Mouse (Mus musculus): Measurements from ENCODE around the gene Plppr2. TPM values are rescaled to one million over a fixed set of nuclear protein-coding genes. Genes with fewer than 3 reads are reported as not detected.

The Plppr2 gene
- 9.3 and 11.9 TPM in 2 replicates for polyA plus RNA-seq (2016; fragmentation: Nextera tagmentation; extraction: Ambion mirVana)

DNA sequence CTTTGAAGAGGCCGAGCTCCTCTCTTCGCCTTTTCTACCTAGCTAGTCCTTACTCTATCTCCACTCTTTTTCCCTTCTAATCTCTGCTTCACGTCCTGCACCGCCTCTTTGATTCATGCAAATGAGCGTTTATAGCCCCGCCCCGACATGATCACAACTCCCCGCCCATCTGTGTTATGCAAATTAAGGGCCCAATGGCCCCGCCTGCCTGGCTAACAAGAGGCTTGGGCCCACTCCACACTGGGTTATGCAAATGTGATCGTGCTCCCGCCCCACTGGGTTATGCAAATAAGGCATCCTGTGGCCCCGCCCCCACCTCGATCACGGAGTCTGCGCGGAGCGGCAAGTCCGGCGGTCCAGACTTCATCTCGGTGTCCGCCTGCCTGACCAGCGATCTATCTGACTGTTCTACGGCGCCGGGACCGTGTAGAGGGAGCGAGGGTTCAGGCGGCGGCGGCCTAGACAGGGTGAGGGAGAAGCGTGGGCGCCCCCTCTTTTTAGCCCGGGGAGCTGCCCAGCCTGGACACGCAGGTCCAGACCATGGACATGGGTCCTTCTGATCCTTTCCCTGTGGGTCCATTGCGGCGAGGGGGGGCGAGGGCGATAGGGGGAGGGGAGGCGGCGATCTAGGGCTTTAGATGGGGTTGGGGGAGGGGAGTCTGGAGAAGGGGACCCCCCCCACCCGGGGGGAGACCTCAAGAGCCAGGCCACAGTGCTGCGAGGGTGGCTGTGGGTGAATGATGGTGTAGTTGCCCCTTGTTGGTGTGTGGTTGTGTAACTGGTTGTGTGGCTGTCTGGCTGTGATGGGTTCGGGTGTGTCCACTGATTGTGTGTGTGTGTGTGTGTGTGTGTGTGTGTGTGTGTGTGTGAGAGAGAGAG, at the start of gene Plppr2:
Gene Plppr2, plus strand, starts transcription at position 342 of the 879 bp plus-strand sequence.
- Histone ChIP-seq H3K36me3 (peaks cover 3% of the 10 kb centered on the region; the same call in 1 of the 2 replicates), H3K9ac (replicated peaks) (peak within 1 kb of the TSS; percentile 63), H3K4me1 (replicated peaks) (no peaks in the 10 kb centered on the region; the same call in 1 of the 2 replicates), H3K4me3 (replicated peaks) (peak within 1 kb of the TSS; percentile 52), H3K9me3 (no peaks in the 10 kb centered on the region), H3K4me2 (peak within 1 kb of the TSS; percentile 68), H3K27ac (no peak within 1 kb of the TSS), H3K27me3 (peaks cover 5% of the 10 kb centered on the region; the same call in 1 of the 2 replicates)
- 3% methylated on average over 43 of the region's 43 CpGs for WGBS
- ATAC-seq (ENCODE audit: insufficient number of reproducible peaks, insufficient read depth, low FRiP score, low TSS enrichment, low read depth), result peak; percentile 95

- Histone ChIP-seq H3K4me3 (replicated peaks) (no peak overlapping the region), H3K27me3 (peaks cover 8% of the 10 kb centered on the region; the same call in 1 of the 2 replicates), H3K36me3 (no peaks in the 10 kb centered on the region), H3K4me1 (replicated peaks) (no peaks in the 10 kb centered on the region), H3K4me2 (no peak overlapping the region), H3K9ac (replicated peaks) (no peak overlapping the region), H3K27ac (no peak overlapping the region), H3K9me3 (no peaks in the 10 kb centered on the region)
- ATAC-seq (ENCODE audit: insufficient number of reproducible peaks, insufficient read depth, low FRiP score, low TSS enrichment, low read depth), result no peak
- WGBS, result 59% methylated on average over 3 of the region's 3 CpGs
These were observed 47.6 kb upstream of the Plppr2 start for GRCm38 (mm10) chr9:21889229-21889628.

DNA sequence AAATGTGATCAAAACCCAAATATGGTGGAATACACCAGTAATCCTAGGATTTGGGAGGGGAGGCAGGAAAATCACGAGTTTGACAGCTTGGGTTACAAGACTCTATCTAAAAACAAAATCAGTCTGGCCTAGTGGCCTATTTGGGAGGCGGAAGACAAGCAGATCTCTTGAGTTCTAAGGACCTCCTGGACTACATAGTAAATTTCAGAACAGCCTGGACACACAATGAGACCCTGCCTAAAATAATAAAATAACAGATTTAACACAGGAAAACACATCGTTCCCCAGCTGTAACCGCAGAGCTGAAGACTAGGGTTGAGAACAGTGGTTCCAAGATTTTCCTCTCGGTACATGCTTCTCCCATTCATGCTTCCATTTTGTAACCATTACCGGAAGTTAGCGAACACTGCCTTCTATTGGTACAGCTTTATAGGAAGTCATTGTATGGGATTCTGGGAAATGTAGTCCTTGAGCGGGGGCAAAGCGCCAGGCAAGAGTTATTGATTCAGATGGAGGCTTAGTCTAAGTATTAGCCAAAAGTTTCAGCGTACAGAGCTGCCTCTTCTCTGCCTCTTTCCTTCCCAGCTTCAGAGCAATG, 35.5 kb upstream of the Plppr2 start:
- WGBS, result 15% methylated on average over 10 of the region's 10 CpGs
- H3K4me1 ChIP-seq (replicated peaks), result no peaks in the 10 kb centered on the region
- H3K4me3 ChIP-seq (replicated peaks), result peak overlapping the region; percentile 36
- peak; percentile 67 for ATAC-seq (ENCODE audit: insufficient number of reproducible peaks, insufficient read depth, low FRiP score, low TSS enrichment, low read depth)
- peaks cover 19% of the 10 kb centered on the region; the same call in 1 of the 2 replicates for H3K27me3 ChIP-seq
- no peak overlapping the region for H3K9ac ChIP-seq (replicated peaks)
- H3K4me2 ChIP-seq, result peak overlapping the region; percentile 53
- no peaks in the 10 kb centered on the region for H3K36me3 ChIP-seq
- H3K27ac ChIP-seq, result no peak overlapping the region
- H3K9me3 ChIP-seq, result peaks cover 5% of the 10 kb centered on the region; the same call in 1 of the 2 replicates

DNA sequence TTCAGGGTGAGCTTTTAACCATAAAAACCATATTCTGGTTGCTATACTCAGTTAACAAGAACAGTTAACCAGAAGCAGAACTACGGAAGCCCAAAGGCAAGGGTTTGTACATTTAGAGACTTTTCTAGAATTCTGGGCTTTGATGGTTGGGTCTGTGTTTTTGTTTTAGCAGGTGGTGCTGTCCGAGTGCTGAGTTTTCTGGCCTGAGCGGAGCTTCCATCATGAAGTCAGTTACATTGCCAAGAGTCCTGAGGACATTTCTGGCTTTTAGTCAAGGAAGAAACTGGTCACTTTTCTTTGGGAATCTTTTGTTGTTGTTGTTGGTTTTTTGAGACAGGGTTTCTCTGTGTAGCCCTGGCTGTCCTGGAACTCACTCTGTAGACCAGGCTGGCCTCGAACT, 32.8 kb upstream of the Plppr2 start:
- Histone ChIP-seq H3K4me2 (no peak overlapping the region), H3K4me1 (replicated peaks) (no peaks in the 10 kb centered on the region), H3K9me3 (peaks cover 5% of the 10 kb centered on the region; the same call in 1 of the 2 replicates), H3K27ac (no peak overlapping the region), H3K27me3 (peaks cover 16% of the 10 kb centered on the region; the same call in 1 of the 2 replicates), H3K4me3 (replicated peaks) (no peak overlapping the region), H3K36me3 (no peaks in the 10 kb centered on the region), H3K9ac (replicated peaks) (no peak overlapping the region)
- WGBS, result 87% methylated on average over 4 of the region's 4 CpGs
- no peak for ATAC-seq (ENCODE audit: insufficient number of reproducible peaks, insufficient read depth, low FRiP score, low TSS enrichment, low read depth)

- no peak overlapping the region for H3K9ac ChIP-seq (replicated peaks)
- no peak overlapping the region for H3K4me2 ChIP-seq
- H3K27me3 ChIP-seq, result 0 out of 2 replicates have a peak, but pooled peaks cover 8% of the 10 kb centered on the region
- no peak for ATAC-seq (ENCODE audit: insufficient number of reproducible peaks, insufficient read depth, low FRiP score, low TSS enrichment, low read depth)
- peaks cover 5% of the 10 kb centered on the region; the same call in 1 of the 2 replicates for H3K9me3 ChIP-seq
- no peak overlapping the region for H3K4me3 ChIP-seq (replicated peaks)
- no peaks in the 10 kb centered on the region for H3K36me3 ChIP-seq
- no peak overlapping the region for H3K27ac ChIP-seq
- WGBS, result 73% methylated on average over 11 of the region's 11 CpGs
- H3K4me1 ChIP-seq (replicated peaks), result no peaks in the 10 kb centered on the region
These were observed 28.6 kb upstream of the Plppr2 start for GRCm38 (mm10) chr9:21908216-21908615.

DNA sequence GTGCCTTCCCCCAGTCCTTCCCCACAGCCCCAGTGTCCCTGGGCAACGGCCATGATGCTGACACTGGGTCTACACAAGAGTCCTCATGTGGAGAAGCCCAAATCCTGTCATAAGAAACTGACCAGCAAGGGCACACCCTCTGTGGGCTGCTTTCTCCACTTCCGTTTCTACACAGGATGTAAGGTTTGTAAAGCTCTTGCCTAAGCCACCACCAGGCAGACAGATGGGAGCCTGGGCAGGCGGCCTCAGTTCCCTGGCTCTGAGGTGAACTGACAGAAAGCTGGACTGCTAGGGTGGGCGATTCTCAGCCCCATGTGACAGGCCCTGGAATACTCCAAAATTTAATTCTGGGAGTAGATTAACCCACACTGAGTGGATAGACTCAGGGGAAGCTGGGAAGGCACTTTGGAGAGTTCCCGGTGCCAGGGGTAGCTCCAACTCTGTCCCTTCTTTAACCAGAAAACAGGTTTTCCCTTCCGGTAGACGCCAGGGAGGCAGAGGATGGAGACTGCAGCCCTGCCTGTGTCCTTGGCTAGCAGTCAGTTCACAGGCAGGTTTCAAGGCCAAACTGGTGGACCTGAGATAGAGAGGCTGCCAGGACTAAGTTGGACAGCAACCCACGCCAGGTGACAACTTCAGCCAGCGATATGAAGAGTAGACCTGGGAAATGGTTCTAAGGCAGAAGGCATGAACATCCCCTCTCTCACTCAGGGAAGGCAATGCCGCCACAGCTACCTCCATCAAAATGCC, 27.2 kb upstream of the Plppr2 start:
- H3K4me2 ChIP-seq, result no peak overlapping the region
- H3K9ac ChIP-seq (replicated peaks), result no peak overlapping the region
- WGBS, result 73% methylated on average over 10 of the region's 10 CpGs

GRCm38 (mm10) chr9:21916851-21917492, 19.9 kb upstream of the Plppr2 start:
- H3K9me3 ChIP-seq, result no peaks in the 10 kb centered on the region
- peaks cover 7% of the 10 kb centered on the region for H3K4me1 ChIP-seq (replicated peaks)
- H3K9ac ChIP-seq (replicated peaks), result no peak overlapping the region
- H3K27ac ChIP-seq, result no peak overlapping the region
- 57% methylated on average over 3 of the region's 3 CpGs for WGBS
- H3K4me2 ChIP-seq, result peak overlapping the region; percentile 97
- no peak for ATAC-seq (ENCODE audit: insufficient number of reproducible peaks, insufficient read depth, low FRiP score, low TSS enrichment, low read depth)
- H3K4me3 ChIP-seq (replicated peaks), result peak overlapping the region; percentile 62
- H3K27me3 ChIP-seq, result peaks cover 26% of the 10 kb centered on the region
- peaks cover 4% of the 10 kb centered on the region; the same call in 1 of the 2 replicates for H3K36me3 ChIP-seq

More for the DNA sequence above, 27.2 kb upstream of the Plppr2 start:
- Histone ChIP-seq H3K27ac (no peak overlapping the region), H3K9me3 (peaks cover 5% of the 10 kb centered on the region; the same call in 1 of the 2 replicates), H3K4me3 (replicated peaks) (no peak overlapping the region), H3K36me3 (no peaks in the 10 kb centered on the region), H3K4me1 (replicated peaks) (no peaks in the 10 kb centered on the region), H3K27me3 (no peaks in the 10 kb centered on the region)
- ATAC-seq (ENCODE audit: insufficient number of reproducible peaks, insufficient read depth, low FRiP score, low TSS enrichment, low read depth), result no peak

GRCm38 (mm10) chr9:21917493-21918034, 19.3 kb upstream of the Plppr2 start:
- Histone ChIP-seq H3K9ac (replicated peaks) (peak overlapping the region; percentile 66), H3K27me3 (peaks cover 26% of the 10 kb centered on the region), H3K36me3 (peaks cover 7% of the 10 kb centered on the region; the same call in 1 of the 2 replicates), H3K9me3 (no peaks in the 10 kb centered on the region), H3K4me3 (replicated peaks) (peak overlapping the region; percentile 62), H3K4me1 (replicated peaks) (peaks cover 7% of the 10 kb centered on the region), H3K4me2 (peak overlapping the region; percentile 97), H3K27ac (no peak overlapping the region)
- 2% methylated on average over 35 of the region's 35 CpGs for WGBS
- ATAC-seq (ENCODE audit: insufficient number of reproducible peaks, insufficient read depth, low FRiP score, low TSS enrichment, low read depth), result no peak; the same call in none of the 2 replicates

DNA sequence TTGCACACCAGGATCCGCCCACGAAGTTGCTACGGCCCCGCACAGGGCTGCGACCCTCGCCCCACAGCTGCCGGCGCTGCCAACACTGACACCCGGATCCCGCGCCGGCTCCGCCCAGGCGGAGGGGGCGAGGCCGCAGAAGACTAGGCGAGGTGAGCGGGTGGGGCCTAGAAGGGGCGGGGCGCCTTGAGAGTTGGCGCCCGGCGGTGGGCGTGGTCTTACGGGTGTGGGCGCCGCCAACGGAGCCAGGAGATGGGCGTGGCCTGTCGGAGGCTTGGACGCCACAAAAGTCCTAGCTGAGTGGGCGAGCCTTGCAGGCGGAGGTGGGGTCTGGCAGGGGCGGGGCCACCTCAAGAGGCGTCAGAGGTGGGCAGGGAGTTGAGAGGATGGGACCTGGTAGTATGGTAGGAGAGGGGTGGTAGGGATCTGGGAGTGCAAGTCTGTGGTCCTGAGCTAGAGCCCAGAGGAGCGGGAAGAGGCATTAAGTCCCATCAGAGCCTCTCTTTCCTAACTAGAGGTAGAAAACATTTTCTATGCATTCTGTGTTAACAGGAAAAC, 18.7 kb upstream of the Plppr2 start, which contains the start of gene Rab3d:
Gene Rab3d, minus strand, starts transcription at position 158 of the 558 bp plus-strand sequence.
- under 1% methylated on average over 36 of the region's 36 CpGs for whole genome bisulfite sequencing
- peak within 1 kb of the TSS; percentile 66 for H3K9ac ChIP-seq (replicated peaks)
- peaks cover 7% of the 10 kb centered on the region for H3K4me1 ChIP-seq (replicated peaks)
- peak; percentile 88 for ATAC-seq (ENCODE audit: insufficient number of reproducible peaks, insufficient read depth, low FRiP score, low TSS enrichment, low read depth)
- H3K4me2 ChIP-seq, result peak within 1 kb of the TSS; percentile 97
- no peak within 1 kb of the TSS for H3K27ac ChIP-seq
- H3K4me3 ChIP-seq (replicated peaks), result peak within 1 kb of the TSS; percentile 62
- peaks cover 7% of the 10 kb centered on the region; the same call in 1 of the 2 replicates for H3K36me3 ChIP-seq
- H3K27me3 ChIP-seq, result peaks cover 26% of the 10 kb centered on the region
- H3K9me3 ChIP-seq, result no peaks in the 10 kb centered on the region

Measured in limb, embryonic 12.5 days (tissue).